Mouse (Mus musculus) bone marrow, adult 2 months (tissue): ENCODE measurements at regions not wholly inside any gene's neighbourhood (a gene's known extent, or its start where the extent isn't known, plus 50 kb on each side); places are given as distances from the start of the nearest gene placed in this dataset.
"Not testable (repeated sequence)": the region's sequence is repeated elsewhere in the genome, so short reads cannot be mapped to it uniquely, and the experiment has no call there.

ENCODE experiments used
- CTCF ChIP-seq: fragments of 200-500 bp; IDR thresholded peaks from 2 replicates; pipeline ENCODE4 v1.5.1; 2011; ENCODE audit warnings: low read length, control low read depth; ENCODE audit not compliant: control insufficient read depth, insufficient read depth
- POLR2A ChIP-seq: fragments of 200-500 bp; IDR thresholded peaks from 2 replicates; pipeline ENCODE4 v1.6.1; 2011; ENCODE audit warnings: low read depth, mild to moderate bottlenecking, control low read depth, low read length, borderline replicate concordance; ENCODE audit not compliant: control insufficient read depth

DNA sequence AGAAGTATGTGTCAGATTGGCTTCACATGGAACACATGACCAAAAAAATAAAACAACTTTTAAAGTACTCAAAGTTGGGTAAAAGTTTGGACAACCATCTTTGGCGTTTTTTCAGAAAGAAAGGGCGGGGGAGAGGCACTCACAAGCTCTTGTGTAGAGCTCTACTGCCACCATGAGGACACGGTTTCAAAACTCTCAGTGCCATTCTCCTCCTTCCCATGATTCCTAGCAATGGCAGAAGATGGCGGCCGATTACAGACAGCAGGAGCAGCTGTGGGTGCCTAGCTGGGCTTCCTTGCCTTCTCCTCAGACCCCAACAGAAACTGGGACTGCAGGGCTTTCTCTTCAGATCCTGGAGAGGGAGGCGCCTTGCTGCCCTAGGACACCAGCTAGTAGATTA lies 186.1 kb upstream of the Olfr1324 start:
- not testable (repeated sequence) for TF ChIP-seq CTCF, POLR2A
